Mouse (Mus musculus) intestine, embryonic 16.5 days (tissue): ENCODE data around the gene Itpr2. TPM values are rescaled to one million over a fixed set of nuclear protein-coding genes. Genes with fewer than 3 reads are reported as not detected.

Source experiments
- ATAC-seq: fragments of 200-750 bp; cut with Nextera tagmentation; 2 replicates; pipeline ENCODE4 v1.8.0; 2017; ENCODE audit warnings: moderate TSS enrichment, moderate library complexity
- H3K27ac ChIP-seq: fragments of 300-500 bp; sonication (generic); 2 replicates; pipeline ENCODE4 v1.5.1; 2014; ENCODE audit warnings: mild to moderate bottlenecking, low read length
- H3K27me3 ChIP-seq: fragments of 300-500 bp; sonication (generic); replicated peaks from 2 replicates; pipeline ENCODE4 v1.6.1; 2014; ENCODE audit warnings: low read length, control low read depth, mixed read lengths; ENCODE audit not compliant: control insufficient read depth, insufficient read depth
- H3K36me3 ChIP-seq: fragments of 300-500 bp; sonication (generic); 2 replicates; pipeline ENCODE4 v1.6.1; 2014; ENCODE audit warnings: low read length, control low read depth; ENCODE audit not compliant: control insufficient read depth, insufficient read depth
- H3K4me1 ChIP-seq: fragments of 300-500 bp; sonication (generic); 2 replicates; pipeline ENCODE4 v1.6.1; 2014; ENCODE audit warnings: low read length, control low read depth, mixed read lengths; ENCODE audit not compliant: control insufficient read depth, insufficient read depth
- H3K4me2 ChIP-seq: fragments of 300-500 bp; sonication (generic); 2 replicates; pipeline ENCODE4 v1.6.1; 2014; ENCODE audit warnings: low read depth, low read length, control low read depth
- H3K4me3 ChIP-seq: fragments of 300-500 bp; sonication (generic); 2 replicates; pipeline ENCODE4 v1.5.1; 2014; ENCODE audit warnings: mild to moderate bottlenecking, low read length
- H3K9ac ChIP-seq: fragments of 300-500 bp; sonication (generic); 2 replicates; pipeline ENCODE4 v1.6.1; 2014; ENCODE audit warnings: low read depth, low read length
- H3K9me3 ChIP-seq: fragments of 300-500 bp; sonication (generic); 2 replicates; pipeline ENCODE4 v1.6.1; 2016; ENCODE audit warnings: low read length, control low read depth; ENCODE audit not compliant: control insufficient read depth
- WGBS: fragments of 180-500 bp; shearing (Covaris S2); extraction: QIAGEN DNeasy Blood & Tissue Kit; methylation state at CpG from one replicate; pipeline ENCODE4 v1.1.7; 2014; 5-methylcytosine and 5-hydroxymethylcytosine counted together
- polyA plus RNA-seq: library from polyadenylated mRNA; unstranded; fragments of >200 nt; fragmentation: Nextera tagmentation; extraction: Ambion mirVana; gene quantifications from 2 replicates; pipeline ENCODE4 v1.2.1, GENCODE M21; 2015

The Itpr2 gene
- polyA plus RNA-seq, 1 experiment from 2014 or later = 7.5 TPM

- H3K36me3 ChIP-seq = no peaks in the 10 kb centered on the region
- WGBS = 85% methylated on average over 4 of the region's 4 CpGs
- no peak overlapping the region for H3K4me2 ChIP-seq
- H3K27ac ChIP-seq = no peak overlapping the region
- ATAC-seq = no peak
- H3K4me3 ChIP-seq = no peak overlapping the region
- no peak overlapping the region for H3K9ac ChIP-seq
- H3K4me1 ChIP-seq = peaks cover 11% of the 10 kb centered on the region; the same call in 1 of the 2 replicates
- no peaks in the 10 kb centered on the region for H3K9me3 ChIP-seq
- 0 out of 2 replicates have a peak, but pooled peaks cover 2% of the 10 kb centered on the region for H3K27me3 ChIP-seq
These were observed 2.5 kb downstream of the Itpr2 start for GRCm38 (mm10) chr6:146499566-146499965.

GRCm38 (mm10) chr6:146498416-146498815 is 3.6 kb downstream of the Itpr2 start:
- peaks cover 11% of the 10 kb centered on the region; the same call in 1 of the 2 replicates for H3K4me1 ChIP-seq
- 88% methylated on average over 3 of the region's 3 CpGs for WGBS
- 0 out of 2 replicates have a peak, but pooled peaks cover 2% of the 10 kb centered on the region for H3K27me3 ChIP-seq
- H3K4me3 ChIP-seq = no peak overlapping the region
- H3K9me3 ChIP-seq = no peaks in the 10 kb centered on the region
- H3K4me2 ChIP-seq = no peak overlapping the region
- no peak for ATAC-seq
- H3K9ac ChIP-seq = no peak overlapping the region
- no peaks in the 10 kb centered on the region for H3K36me3 ChIP-seq
- H3K27ac ChIP-seq = no peak overlapping the region

GRCm38 (mm10) chr6:146497866-146498265 is 4.2 kb downstream of the Itpr2 start:
- H3K27ac ChIP-seq = no peak overlapping the region
- peaks cover 10% of the 10 kb centered on the region; the same call in 1 of the 2 replicates for H3K4me1 ChIP-seq
- no peak overlapping the region for H3K4me2 ChIP-seq
- no peaks in the 10 kb centered on the region for H3K9me3 ChIP-seq
- whole genome bisulfite sequencing = 62% methylated on average over 4 of the region's 4 CpGs
- no peak for ATAC-seq
- H3K9ac ChIP-seq = no peak overlapping the region
- H3K27me3 ChIP-seq = 0 out of 2 replicates have a peak, but pooled peaks cover 2% of the 10 kb centered on the region
- no peaks in the 10 kb centered on the region for H3K36me3 ChIP-seq
- H3K4me3 ChIP-seq = no peak overlapping the region

GRCm38 (mm10) chr6:146497435-146497834 is 4.6 kb downstream of the Itpr2 start:
- no peak overlapping the region for H3K4me3 ChIP-seq
- H3K4me1 ChIP-seq = 0 out of 2 replicates have a peak, but pooled peaks cover 6% of the 10 kb centered on the region
- H3K9me3 ChIP-seq = no peaks in the 10 kb centered on the region
- no peak for ATAC-seq
- WGBS = 83% methylated on average over 3 of the region's 3 CpGs
- no peak overlapping the region for H3K4me2 ChIP-seq
- 0 out of 2 replicates have a peak, but pooled peaks cover 2% of the 10 kb centered on the region for H3K27me3 ChIP-seq
- no peaks in the 10 kb centered on the region for H3K36me3 ChIP-seq
- no peak overlapping the region for H3K9ac ChIP-seq
- no peak overlapping the region for H3K27ac ChIP-seq

GRCm38 (mm10) chr6:146491680-146492079 is 10.3 kb downstream of the Itpr2 start:
- H3K4me3 ChIP-seq = no peak overlapping the region

GRCm38 (mm10) chr6:146490416-146490960 is 11.5 kb downstream of the Itpr2 start:
- Histone ChIP-seq H3K4me3 (no peak overlapping the region), H3K9ac (no peak overlapping the region), H3K27me3 (no peaks in the 10 kb centered on the region), H3K36me3 (no peaks in the 10 kb centered on the region), H3K9me3 (no peaks in the 10 kb centered on the region), H3K27ac (no peak overlapping the region), H3K4me1 (no peaks in the 10 kb centered on the region), H3K4me2 (no peak overlapping the region)
- ATAC-seq = no peak
- WGBS = 88% methylated on average over 9 of the region's 9 CpGs

More at GRCm38 (mm10) chr6:146491680-146492079, 10.3 kb downstream of the Itpr2 start:
- Histone ChIP-seq H3K27ac (no peak overlapping the region), H3K36me3 (no peaks in the 10 kb centered on the region), H3K4me1 (no peaks in the 10 kb centered on the region), H3K9ac (no peak overlapping the region), H3K4me2 (no peak overlapping the region), H3K9me3 (no peaks in the 10 kb centered on the region), H3K27me3 (no peaks in the 10 kb centered on the region)
- 64% methylated on average over 2 of the region's 2 CpGs for WGBS
- no peak for ATAC-seq

GRCm38 (mm10) chr6:146489841-146490240 is 12.2 kb downstream of the Itpr2 start:
- Histone ChIP-seq H3K9ac (no peak overlapping the region), H3K4me1 (no peaks in the 10 kb centered on the region), H3K36me3 (no peaks in the 10 kb centered on the region), H3K27me3 (no peaks in the 10 kb centered on the region), H3K9me3 (no peaks in the 10 kb centered on the region), H3K4me2 (no peak overlapping the region), H3K4me3 (no peak overlapping the region), H3K27ac (no peak overlapping the region)
- ATAC-seq = no peak
- WGBS = 78% methylated on average over 6 of the region's 6 CpGs

- H3K27ac ChIP-seq = no peak overlapping the region
- no peaks in the 10 kb centered on the region for H3K27me3 ChIP-seq
- peak; percentile 74 for ATAC-seq
- no peak overlapping the region for H3K4me2 ChIP-seq
- no peak overlapping the region for H3K4me3 ChIP-seq
- H3K36me3 ChIP-seq = no peaks in the 10 kb centered on the region
- H3K4me1 ChIP-seq = no peaks in the 10 kb centered on the region
- no peak overlapping the region for H3K9ac ChIP-seq
- WGBS = 59% methylated on average over 3 of the region's 3 CpGs
- H3K9me3 ChIP-seq = no peaks in the 10 kb centered on the region
These were observed 13.3 kb downstream of the Itpr2 start for GRCm38 (mm10) chr6:146488749-146489148.

GRCm38 (mm10) chr6:146487079-146487478 is 14.9 kb downstream of the Itpr2 start:
- Histone ChIP-seq H3K9ac (no peak overlapping the region), H3K4me2 (no peak overlapping the region), H3K4me1 (no peaks in the 10 kb centered on the region), H3K4me3 (no peak overlapping the region), H3K27ac (no peak overlapping the region), H3K36me3 (no peaks in the 10 kb centered on the region), H3K9me3 (no peaks in the 10 kb centered on the region), H3K27me3 (no peaks in the 10 kb centered on the region)
- ATAC-seq = no peak
- WGBS = 70% methylated on average over 9 of the region's 9 CpGs

GRCm38 (mm10) chr6:146486073-146486472 is 15.9 kb downstream of the Itpr2 start:
- ATAC-seq = no peak
- WGBS = 55% methylated on average over 4 of the region's 4 CpGs

More at GRCm38 (mm10) chr6:146486073-146486472, 15.9 kb downstream of the Itpr2 start:
- H3K4me1 ChIP-seq = no peaks in the 10 kb centered on the region; the same call in 1 of the 2 replicates
- H3K36me3 ChIP-seq = no peaks in the 10 kb centered on the region
- no peak overlapping the region for H3K4me3 ChIP-seq
- H3K4me2 ChIP-seq = no peak overlapping the region
- no peak overlapping the region for H3K9ac ChIP-seq
- H3K9me3 ChIP-seq = no peaks in the 10 kb centered on the region
- no peaks in the 10 kb centered on the region for H3K27me3 ChIP-seq
- no peak overlapping the region for H3K27ac ChIP-seq
